9 mouse cellular contexts compared by ENCODE assay signal in genomic region chr2:72298406-72298805, GRCm38 (mm10). TPM values are rescaled to one million over a fixed set of nuclear protein-coding genes. Genes with fewer than 3 reads are reported as not detected.
DNase-seq lines count a peak whose midpoint lies in the region; ATAC-seq lines count a peak whose summit lies in the region.
"Had no signal": no experiment of that assay in that cellular context is flagged by ENCODE, and none has a peak within 500 bp of the region (broad histone marks: within the 10 kb centered on the region; RNA-seq: fewer than 3 reads in every experiment).

No protein-coding gene starts in this region.

- H3K9ac ChIP-seq in neural tube, embryonic 11.5 days (ENCODE audit: low read length), result no peak overlapping the region
- H3K9ac ChIP-seq in neural tube, embryonic 15.5 days (replicated peaks), result no peak overlapping the region

- H3K4me1 ChIP-seq in neural tube, embryonic 11.5 days (ENCODE audit: control insufficient read depth, insufficient read depth, low read length), result no peaks in the 10 kb centered on the region
- H3K4me1 ChIP-seq in neural tube, embryonic 15.5 days, result no peaks in the 10 kb centered on the region

- WGBS in neural tube, embryonic 11.5 days, result 70% methylated on average over 4 of the region's 4 CpGs
- WGBS in neural tube, embryonic 15.5 days, result 65% methylated on average over 4 of the region's 4 CpGs

- H3K27me3 ChIP-seq in neural tube, embryonic 11.5 days (ENCODE audit: control insufficient read depth, insufficient read depth, low read length), result no peaks in the 10 kb centered on the region
- H3K27me3 ChIP-seq in neural tube, embryonic 15.5 days (replicated peaks), result no peaks in the 10 kb centered on the region

- ATAC-seq in neural tube, embryonic 11.5 days (ENCODE audit: insufficient read depth, low FRiP score, low TSS enrichment), result no peak
- no peak for ATAC-seq in neural tube, embryonic 15.5 days (ENCODE audit: low FRiP score)
- no peak for ATAC-seq in granulocyte monocyte progenitor cell, adult 5-6 weeks (replicated peaks; ENCODE audit: poor library complexity, severe bottlenecking)

- no peaks in the 10 kb centered on the region for H3K9me3 ChIP-seq in neural tube, embryonic 11.5 days (ENCODE audit: control insufficient read depth, low read length)
- H3K9me3 ChIP-seq in neural tube, embryonic 15.5 days (replicated peaks), result no peaks in the 10 kb centered on the region

- H3K36me3 ChIP-seq in neural tube, embryonic 11.5 days (ENCODE audit: control insufficient read depth, insufficient read depth, low read length), result no peaks in the 10 kb centered on the region
- no peaks in the 10 kb centered on the region for H3K36me3 ChIP-seq in neural tube, embryonic 15.5 days

- H3K4me3 ChIP-seq in neural tube, embryonic 11.5 days (ENCODE audit: low read depth, low read length), result no peak overlapping the region
- H3K4me3 ChIP-seq in neural tube, embryonic 15.5 days (replicated peaks), result no peak overlapping the region

- H3K27ac ChIP-seq in neural tube, embryonic 11.5 days (ENCODE audit: low read depth, low read length), result no peak overlapping the region
- no peak overlapping the region for H3K27ac ChIP-seq in neural tube, embryonic 15.5 days (replicated peaks)
- H3K27ac ChIP-seq: macrophage had no signal

- peak; percentile 19 to 72 for DNase-seq in cerebellum, postnatal 10 days
- no peak for DNase-seq in cerebellum, adult 9-11 months
- DNase-seq in neural tube, embryonic 11.5 days (ENCODE audit: low spot score), result peak; percentile 28
- peak; percentile 60 for DNase-seq in gastrocnemius, postnatal 25 days
- DNase-seq in lung, postnatal 10 days, result peak; percentile 73
- DNase-seq in urinary bladder, postnatal 10 days (ENCODE audit: low spot score), result no peak

- no peak overlapping the region for H3K4me2 ChIP-seq in neural tube, embryonic 11.5 days (ENCODE audit: low read depth)
- no peak overlapping the region for H3K4me2 ChIP-seq in neural tube, embryonic 15.5 days

RNA-seq across cellular contexts. Expression of gene Map3k20, which starts 13.0 kb away (rescaled TPM):
- polyA plus RNA-seq in neural tube, embryonic 11.5 days (2014; fragmentation: Nextera tagmentation; extraction: Ambion mirVana), result 8.1 and 8.6 TPM in 2 replicates
- 3.8 and 5.5 TPM in 2 replicates for polyA plus RNA-seq in neural tube, embryonic 15.5 days (2015; fragmentation: Nextera tagmentation; extraction: Ambion mirVana)
- total RNA-seq in gastrocnemius, postnatal 25 days (2021), result 100 to 1,000 TPM; 311 to 336 TPM
- 66.1 and 82.8 TPM in 2 replicates for total RNA-seq in granulocyte monocyte progenitor cell, adult 5-6 weeks (2014; fragmentation: Nextera tagmentation)
- 71.7 and 77.0 TPM in 2 replicates for total RNA-seq in granulocyte monocyte progenitor cell, adult 5-6 weeks (2017)

Comparison
In these comparisons a context has a peak if more than half of its experiments do, and no peak if none do; other contexts are left out.
1. DNase-seq: peak in cerebellum, postnatal 10 days (2 of 2), neural tube, embryonic 11.5 days (single experiment), gastrocnemius, postnatal 25 days (single experiment) and lung, postnatal 10 days (single experiment); none in cerebellum, adult 9-11 months (single experiment) and urinary bladder, postnatal 10 days (single experiment).